Mouse (Mus musculus): ENCODE measurements at regions not wholly inside any gene's neighbourhood (a gene's known extent, or its start where the extent isn't known, plus 50 kb on each side); places are given as distances from the start of the nearest gene placed in this dataset.

- no peak for DNase-seq (ENCODE audit: low spot score in 2 of 2)
Observed at GRCm38 (mm10) chr16:9253054-9253453, 423.2 kb downstream of the 1810013L24Rik start.

GRCm38 (mm10) chr16:9255351-9255750 lies 425.5 kb downstream of the 1810013L24Rik start:
- no peak for DNase-seq (ENCODE audit: low spot score in 2 of 2)

DNA sequence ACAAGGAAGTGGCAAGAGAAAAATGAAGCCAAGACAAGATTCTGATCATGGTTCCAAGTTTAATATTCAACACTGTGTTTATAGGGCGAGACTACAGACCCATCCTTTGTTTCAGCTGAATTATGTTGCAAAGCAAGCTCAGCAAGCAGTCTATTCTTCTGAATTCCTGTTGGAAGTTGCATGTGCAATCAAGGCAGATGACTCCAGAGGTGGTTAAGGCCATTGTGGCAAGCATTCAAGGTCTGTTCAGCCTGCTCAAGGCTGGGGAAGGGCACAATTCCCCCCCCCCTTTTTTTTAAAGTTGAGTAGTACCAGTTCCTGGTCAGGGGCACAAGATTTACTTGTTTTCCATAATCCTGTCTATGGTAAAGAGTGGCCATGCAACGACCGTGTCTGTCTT lies 431.1 kb downstream of the 1810013L24Rik start:
- DNase-seq (ENCODE audit: low spot score in 2 of 2): no peak

- no peak for DNase-seq (ENCODE audit: low spot score in 2 of 2)
Observed at GRCm38 (mm10) chr16:9264554-9265145, 434.8 kb downstream of the 1810013L24Rik start.

DNA sequence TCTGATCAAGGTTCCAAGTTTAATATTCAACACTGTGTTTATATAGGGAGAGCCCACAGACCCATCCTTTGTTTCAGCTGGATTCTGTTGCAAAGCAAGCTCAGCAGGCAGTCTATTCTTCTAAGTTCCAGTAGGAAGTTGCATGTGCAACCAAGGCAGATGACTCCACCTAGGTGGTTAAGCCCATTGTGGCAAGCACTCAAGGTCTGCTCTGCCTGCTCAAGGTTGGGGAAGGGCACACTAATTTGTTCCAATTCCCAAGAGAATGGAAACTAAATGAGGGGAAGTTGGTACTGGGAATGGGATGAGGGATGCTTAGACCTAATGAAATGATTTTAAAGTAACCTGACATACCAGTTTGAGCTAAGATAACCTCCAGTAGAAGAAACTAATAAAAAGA lies 437.3 kb downstream of the 1810013L24Rik start:
- DNase-seq (ENCODE audit: low spot score in 2 of 2): no peak

GRCm38 (mm10) chr16:9270099-9270498 lies 440.2 kb downstream of the 1810013L24Rik start:
- no peak for DNase-seq (ENCODE audit: low spot score in 2 of 2)

DNA sequence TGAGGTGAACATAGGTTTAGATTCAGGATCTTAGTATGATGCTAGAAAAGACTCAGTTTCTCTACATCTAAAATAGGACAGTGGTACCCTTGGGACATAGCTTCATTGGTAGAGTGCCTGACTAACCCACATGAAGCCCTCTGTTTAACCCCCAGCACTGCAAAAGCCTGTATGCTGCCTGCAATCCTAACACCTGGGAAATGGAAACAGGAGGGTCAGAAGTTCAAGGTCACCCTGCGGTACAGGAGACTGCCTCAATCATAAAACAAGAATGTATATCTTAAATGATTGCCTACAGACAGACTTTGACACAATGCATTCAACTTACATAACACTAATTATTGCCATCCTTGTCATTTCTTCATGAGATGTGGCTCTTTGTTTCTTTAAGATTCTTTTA lies 440.8 kb downstream of the 1810013L24Rik start:
- DNase-seq (ENCODE audit: low spot score in 2 of 2): no peak

DNA sequence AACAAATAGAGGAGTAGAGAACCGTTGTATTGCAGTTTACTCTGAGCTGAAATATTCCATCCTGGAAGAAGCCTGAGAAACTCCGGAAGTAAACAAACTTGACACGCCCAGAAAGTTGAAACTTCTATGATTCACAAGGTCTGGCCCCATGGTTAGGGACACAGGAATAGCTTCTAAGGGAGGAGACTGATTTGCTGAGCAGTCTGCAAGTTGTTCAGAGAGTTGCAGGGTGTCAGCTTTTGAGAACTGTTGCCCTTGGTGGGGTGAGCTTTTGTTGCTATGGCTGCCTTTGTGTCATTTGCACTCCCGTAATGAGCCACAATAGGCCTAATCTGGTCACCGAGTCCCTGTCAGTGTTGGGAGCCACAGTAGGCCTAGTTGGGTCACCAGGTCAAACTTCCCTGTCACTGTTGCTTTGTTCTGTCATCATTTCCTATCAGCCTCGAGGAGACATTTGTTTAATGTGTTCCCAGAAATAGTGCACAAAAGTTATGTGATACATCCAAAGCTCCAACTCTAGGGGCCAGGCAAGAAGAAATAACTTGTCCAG lies 443.9 kb downstream of the 1810013L24Rik start:
- no peak for DNase-seq (ENCODE audit: low spot score in 2 of 2)

GRCm38 (mm10) chr16:9274583-9275100 lies 444.7 kb downstream of the 1810013L24Rik start:
- DNase-seq (ENCODE audit: low spot score in 2 of 2): no peak

DNA sequence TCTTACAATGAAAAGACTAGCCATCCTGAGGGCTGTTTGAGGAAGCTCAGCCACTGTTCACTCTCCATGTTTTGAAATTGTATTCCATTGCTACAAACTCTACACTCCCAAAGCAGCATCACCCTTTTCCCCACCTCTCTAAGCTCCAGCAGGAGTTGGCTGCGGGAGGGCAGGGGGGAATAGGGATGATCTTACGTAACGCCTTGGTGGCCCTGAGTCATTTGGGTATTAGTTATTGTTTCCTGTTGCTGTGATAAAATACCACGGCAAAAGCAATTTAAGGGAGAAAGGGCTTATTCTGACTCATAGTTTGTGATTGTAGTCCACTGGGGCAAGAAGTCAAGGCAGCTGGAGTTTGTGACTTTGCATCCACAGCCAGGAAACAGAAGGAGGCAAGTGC lies 445.5 kb downstream of the 1810013L24Rik start:
- DNase-seq (ENCODE audit: low spot score in 2 of 2): no peak

GRCm38 (mm10) chr16:9277064-9277463 lies 447.2 kb downstream of the 1810013L24Rik start:
- DNase-seq (ENCODE audit: low spot score in 2 of 2): no peak

DNA sequence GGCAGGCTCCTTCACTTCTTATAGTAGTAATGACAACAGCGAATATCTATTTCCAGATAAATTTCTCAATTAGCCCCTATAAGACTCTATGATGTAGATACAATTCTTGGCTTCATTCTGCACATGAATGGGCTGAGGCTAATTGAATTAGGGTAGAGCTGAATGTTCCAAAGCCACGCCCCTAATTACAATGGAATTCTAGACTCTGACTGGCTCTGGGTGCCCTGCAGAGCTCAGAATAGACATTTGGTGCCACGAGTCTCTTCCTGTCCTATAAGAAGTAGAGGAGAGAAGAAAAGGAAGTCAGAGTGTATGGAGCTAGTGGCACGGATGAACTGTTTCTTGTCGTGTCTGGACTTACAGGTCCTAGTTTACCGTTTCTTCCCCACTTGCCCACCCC lies 449.8 kb downstream of the 1810013L24Rik start:
- no peak for DNase-seq (ENCODE audit: low spot score in 2 of 2)

DNA sequence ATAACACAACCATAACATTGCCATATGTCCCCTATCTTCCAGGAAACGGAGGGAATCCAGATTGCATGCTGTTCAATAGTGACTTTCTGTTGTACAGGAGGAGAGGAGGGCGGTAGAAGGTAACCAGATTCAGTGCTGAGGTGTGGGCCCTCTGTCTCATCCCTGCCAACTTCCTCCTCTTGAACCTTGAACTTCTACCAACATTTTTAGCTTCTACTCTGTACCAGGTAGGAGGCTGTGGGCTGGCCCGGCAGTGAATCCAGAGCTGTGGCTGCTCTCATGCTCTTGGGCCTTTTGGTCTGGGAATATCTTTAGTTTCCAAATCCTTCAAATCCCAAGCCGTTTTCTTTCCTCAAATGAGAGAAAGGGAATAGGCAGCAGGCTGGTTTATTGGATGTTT lies 450.5 kb downstream of the 1810013L24Rik start:
- DNase-seq (ENCODE audit: low spot score in 2 of 2): no peak

- peak in 1 of 2 experiments; percentile 10 for DNase-seq (ENCODE audit: low spot score in 2 of 2)
Observed at GRCm38 (mm10) chr16:9280931-9281330, 451.0 kb downstream of the 1810013L24Rik start.

DNA sequence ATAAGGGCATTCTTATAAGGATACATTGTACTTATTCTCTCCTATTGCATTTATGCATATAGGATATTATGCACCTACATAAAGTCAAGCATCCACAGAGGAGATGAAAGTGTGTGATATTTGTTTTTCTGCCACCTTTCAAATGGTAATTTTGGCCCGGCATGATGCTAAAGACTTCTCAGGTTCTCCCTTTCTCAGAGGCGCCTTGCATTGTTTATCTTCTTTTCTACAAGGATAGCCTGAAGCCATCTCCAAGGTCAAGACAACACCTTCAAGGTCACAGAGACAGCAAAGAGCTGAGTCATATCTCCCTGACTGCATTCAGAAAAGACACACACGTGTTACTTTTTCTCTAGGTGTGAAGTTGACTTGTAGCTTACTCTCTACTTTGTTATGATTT lies 454.5 kb downstream of the 1810013L24Rik start:
- DNase-seq (ENCODE audit: low spot score in 2 of 2): no peak

DNA sequence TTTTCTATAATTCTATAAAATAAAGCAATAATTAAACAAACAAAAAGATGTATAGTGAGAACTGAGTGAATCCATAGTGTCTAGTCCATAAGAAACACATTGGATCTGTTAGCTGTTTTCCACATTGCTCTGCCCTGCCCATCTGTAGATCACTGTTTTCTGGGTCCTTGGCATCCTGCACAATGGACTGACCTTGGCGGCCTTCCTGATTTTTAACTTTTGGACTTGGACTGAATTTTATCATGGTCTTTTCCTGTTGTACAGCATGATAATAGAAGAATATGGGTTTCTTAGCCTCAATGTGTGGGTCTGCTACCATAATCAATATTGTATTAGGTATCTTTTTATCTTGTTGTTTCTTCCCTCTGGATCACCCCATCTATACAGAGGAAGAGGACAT lies 456.0 kb downstream of the 1810013L24Rik start:
- no peak for DNase-seq (ENCODE audit: low spot score in 2 of 2)

GRCm38 (mm10) chr16:9287557-9287956 lies 457.7 kb downstream of the 1810013L24Rik start:
- no peak for DNase-seq (ENCODE audit: low spot score in 2 of 2)

DNA sequence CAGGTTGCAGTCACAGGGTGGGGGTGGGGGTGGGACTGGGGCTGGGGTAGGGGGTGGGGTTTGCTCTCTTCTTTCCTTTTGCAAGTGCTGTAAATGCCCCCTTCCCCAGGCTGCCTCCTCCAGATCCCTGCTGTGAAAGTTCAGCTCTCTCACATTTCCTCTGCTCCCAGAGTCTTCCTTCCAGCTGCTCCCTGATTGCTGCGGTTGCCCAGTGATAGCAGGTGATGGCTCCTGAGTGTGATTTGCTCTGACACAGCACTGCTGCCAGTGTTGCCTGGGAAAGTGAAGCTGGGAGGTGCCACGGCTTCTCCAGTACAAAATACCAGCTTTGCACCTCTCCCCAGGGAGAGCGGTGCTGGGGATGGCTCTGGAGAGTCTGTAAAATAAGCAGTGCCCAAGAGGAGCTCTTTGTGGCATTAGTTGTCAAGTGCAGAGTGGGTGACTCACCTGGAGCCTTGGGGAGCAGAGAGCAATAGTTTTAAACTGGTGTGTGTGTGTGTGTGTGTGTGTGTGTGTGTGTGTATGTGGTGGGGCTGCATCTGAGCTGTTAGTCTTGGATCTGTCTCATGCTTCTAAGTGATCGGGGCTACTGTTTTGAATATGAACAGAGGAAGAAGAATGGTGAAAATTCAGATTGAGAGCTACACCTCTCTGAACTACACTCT lies 461.6 kb downstream of the 1810013L24Rik start:
- no peak for DNase-seq (ENCODE audit: low spot score in 2 of 2)

DNA sequence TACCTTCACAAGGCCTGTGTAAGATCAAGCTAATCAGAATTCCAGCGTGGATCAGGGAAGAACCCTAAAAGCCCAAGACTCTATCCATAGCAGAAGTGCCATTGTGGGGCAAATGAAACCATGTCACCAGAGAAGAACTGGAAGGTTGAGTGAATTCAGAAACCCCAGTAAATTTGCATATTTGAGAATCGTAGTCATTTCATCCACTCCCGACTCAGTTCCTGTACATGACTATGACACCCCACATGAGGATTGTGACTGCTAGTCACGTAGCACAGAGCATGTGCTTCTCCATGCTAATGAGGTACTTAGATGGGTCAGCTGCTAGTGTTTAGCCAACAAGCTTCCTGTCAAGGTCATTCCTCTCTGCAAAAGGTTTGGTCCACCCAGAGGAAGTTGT lies 473.2 kb downstream of the 1810013L24Rik start:
- DNase-seq (ENCODE audit: low spot score in 2 of 2): no peak

DNA sequence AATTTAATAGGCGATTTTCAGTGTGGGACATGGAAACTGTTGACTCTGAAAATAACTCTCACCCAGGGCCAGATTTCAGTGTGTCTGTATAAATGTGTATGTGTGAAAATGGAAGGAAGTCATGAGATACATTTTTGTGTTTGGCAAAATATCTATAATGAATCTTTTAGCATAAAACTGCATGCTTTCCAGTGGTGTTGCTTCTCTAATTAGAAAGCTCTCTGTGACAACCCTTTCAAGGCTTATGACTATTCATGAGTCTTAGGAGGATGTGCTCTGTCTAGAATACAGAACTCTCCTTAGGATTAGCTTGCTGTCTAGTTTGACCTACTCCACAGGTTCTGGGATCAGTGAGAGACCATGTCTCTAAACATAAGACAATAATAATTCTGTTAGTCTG lies 474.2 kb downstream of the 1810013L24Rik start:
- DNase-seq (ENCODE audit: low spot score in 2 of 2): no peak

- no peak for DNase-seq (ENCODE audit: low spot score in 2 of 2)
Observed at GRCm38 (mm10) chr16:9310744-9311143, 480.8 kb downstream of the 1810013L24Rik start.

DNA sequence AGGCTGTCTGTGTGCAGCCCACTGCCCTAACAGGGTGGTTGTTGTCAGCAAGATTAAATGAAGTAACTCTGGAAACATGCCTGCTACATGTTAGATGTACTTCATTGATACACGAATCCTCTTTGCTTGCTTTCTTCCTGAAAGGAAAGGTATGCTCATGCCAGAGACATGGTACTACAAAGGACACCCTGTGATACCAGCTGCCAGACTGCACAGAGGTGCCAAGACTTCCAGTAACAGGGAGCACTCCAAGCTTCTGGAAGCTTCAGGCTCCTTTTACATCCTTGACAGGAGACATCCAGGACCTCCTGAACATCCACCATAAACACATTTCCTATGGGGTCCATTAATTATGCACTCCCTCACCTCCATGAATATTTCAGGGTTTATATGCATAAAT lies 505.7 kb downstream of the 1810013L24Rik start:
- no peak for DNase-seq (ENCODE audit: low spot score in 2 of 2)

GRCm38 (mm10) chr16:9336063-9336462 lies 506.2 kb downstream of the 1810013L24Rik start:
- DNase-seq (ENCODE audit: low spot score in 2 of 2): no peak
